Mouse (Mus musculus) cerebellum, adult 2 months (tissue): ENCODE results near the gene Cks1b.

Experiments used
- CTCF ChIP-seq: fragments of 200-500 bp; IDR thresholded peaks from 2 replicates; pipeline ENCODE4 v1.5.1; 2011; ENCODE audit warnings: low read depth, mild to moderate bottlenecking, control low read depth, low read length, moderate library complexity, borderline replicate concordance; ENCODE audit not compliant: insufficient read depth
- POLR2A ChIP-seq: fragments of 200-500 bp; IDR thresholded peaks from 2 replicates; pipeline ENCODE4 v1.6.1; 2011; ENCODE audit warnings: low read length, control low read depth, borderline replicate concordance; ENCODE audit not compliant: insufficient read depth

- TF ChIP-seq CTCF = no peak
- no peak for TF ChIP-seq POLR2A
Observed at GRCm38 (mm10) chr3:89390111-89390515, 28.1 kb downstream of the Cks1b start.
